Mouse (Mus musculus): ENCODE data around the gene Tmem161a.

Tmem161a gene

DNA sequence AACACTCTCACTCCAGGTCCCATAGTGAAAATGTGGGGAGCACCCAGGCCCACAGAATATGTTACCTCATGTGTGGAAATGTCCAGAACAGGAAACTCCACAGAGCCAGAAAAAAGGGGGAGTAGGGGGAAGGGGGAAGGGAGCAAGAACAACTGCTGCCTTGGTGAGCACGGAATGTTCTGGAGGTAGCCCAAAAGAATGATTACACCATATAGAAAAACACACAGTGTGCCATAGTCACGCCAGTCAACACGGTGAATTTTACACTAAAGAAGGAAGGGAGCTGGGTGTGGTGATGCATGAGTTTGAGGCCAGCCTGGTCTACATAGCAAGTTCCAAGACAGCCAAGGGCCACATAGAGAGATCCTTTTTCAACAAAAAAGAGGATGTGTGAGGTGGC is 8.8 kb upstream of the Tmem161a start:
- DNase-seq: no peak

GRCm38 (mm10) chr8:70166504-70167110 is 5.5 kb upstream of the Tmem161a start:
- peak; percentile 75 to 86 for DNase-seq

DNA sequence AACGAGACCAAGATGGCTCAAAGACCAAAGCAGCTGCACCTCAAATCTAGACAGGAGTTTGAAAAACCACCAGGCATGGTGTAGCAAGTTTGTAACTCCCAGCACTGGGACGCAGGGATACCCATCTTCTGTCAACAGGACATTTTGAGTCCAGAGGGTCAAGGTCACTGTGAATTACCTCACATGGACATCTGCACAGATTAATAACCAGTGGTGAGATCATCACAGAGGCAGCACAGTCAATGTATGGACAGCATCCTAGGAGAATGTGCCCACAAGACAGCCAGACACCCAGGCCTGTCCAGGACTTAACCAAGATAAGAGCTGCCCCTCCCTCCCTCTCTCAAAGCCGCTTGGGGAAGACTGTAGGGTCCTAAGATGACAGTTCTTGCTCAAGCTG is 2.0 kb upstream of the Tmem161a start:
- DNase-seq: no peak

- DNase-seq: no peak
These were observed 1.4 kb upstream of the Tmem161a start for GRCm38 (mm10) chr8:70170748-70171147.

GRCm38 (mm10) chr8:70171240-70171639 is 916 bp upstream of the Tmem161a start:
- no peak for DNase-seq

- DNase-seq: no peak
These were observed 1.2 kb downstream of the Tmem161a start for GRCm38 (mm10) chr8:70173320-70173719.

GRCm38 (mm10) chr8:70174079-70174478 is 1.9 kb downstream of the Tmem161a start:
- no peak for DNase-seq

DNA sequence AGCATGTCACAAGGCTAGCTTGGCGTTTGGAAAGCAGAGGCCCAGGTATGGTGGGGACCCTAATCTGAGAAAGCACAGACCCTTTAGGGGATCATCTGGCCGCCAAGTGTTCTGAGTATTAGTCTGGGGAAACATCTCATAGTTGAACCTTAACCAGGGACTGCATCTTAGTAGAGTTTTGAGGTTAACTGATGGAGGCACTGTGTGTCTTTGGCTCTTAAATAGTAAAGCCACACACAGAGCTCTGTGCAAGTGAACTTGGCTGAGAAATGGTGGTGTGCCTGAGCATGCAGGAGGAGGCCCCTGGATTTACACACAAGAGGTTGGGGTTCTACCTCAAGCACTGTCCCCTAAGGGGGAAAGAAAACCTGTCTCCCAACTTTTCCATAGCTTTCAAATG is 6.1 kb downstream of the Tmem161a start:
- no peak for DNase-seq

DNA sequence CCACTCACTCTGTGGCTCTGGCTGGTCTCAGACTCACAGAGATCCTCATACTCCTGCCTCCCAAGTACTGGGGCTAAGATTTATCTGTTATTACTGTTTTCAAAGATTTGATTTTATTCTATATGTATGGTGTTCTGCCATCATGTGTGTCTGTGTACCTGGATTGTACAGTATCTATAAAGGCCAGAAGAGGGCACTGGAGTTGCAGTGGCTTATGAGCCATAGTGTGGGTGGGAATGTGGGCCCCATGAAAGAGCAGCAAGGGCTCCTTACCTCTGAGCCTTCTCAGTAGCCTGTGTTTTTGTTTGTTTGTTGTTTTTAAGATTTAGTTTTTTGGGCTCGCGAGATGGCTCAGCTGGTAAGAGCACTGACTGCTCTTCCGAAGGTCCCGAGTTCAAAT is 6.9 kb downstream of the Tmem161a start:
- no peak for DNase-seq

DNA sequence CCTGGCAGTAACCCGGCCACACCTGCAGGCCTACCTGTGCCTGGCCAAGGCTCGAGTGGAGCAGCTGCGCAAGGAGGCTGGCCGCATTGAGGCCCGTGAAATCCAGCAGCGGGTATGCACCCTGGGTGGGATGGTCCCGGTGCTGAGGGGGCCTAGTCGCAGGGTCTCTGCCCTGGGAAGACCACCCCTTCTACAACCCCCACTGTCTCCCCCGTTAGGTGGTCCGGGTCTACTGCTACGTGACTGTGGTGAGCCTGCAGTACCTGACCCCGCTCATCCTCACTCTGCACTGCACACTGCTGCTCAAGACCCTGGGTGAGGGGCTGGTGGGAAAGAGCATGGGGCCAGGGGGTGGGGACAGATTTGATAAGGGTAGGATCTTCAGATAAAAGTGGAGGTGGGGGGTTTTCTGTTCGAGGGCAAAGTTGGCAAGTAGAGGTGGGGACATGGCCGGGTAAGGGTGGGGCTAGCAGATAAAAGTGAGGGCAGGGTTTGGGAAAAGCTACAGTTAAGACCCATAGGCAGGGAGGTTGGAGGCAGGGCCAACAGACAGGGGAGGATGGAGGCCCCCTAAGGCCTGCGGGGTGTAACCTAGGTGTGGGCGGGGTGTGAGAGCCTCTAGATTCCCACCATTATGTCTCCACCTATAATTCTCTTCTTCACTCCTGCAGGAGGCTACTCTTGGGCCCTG is 9.2 kb downstream of the Tmem161a start:
- DNase-seq: no peak

GRCm38 (mm10) chr8:70181903-70182252 is 9.7 kb downstream of the Tmem161a start:
- no peak for DNase-seq

DNA sequence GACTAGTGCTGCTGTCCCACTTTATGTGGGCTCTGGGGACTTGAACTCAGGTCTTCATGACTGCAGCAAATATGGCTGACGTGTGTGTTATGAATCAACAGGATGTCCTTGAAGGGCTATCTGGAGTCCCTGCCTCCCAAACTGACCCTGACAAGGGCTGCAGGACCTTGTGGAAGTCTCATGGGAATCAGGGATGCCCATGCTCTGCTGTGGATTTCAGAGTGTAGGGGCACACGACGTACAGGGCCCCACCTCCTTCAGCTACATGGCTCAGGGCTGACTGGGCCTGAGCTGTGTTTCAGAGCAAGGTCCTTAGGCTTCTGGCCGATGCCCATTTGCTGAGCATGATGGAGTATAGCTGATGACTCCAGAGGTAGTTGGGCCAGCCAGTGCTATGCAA is 11.0 kb downstream of the Tmem161a start:
- no peak for DNase-seq

- no peak for DNase-seq
These were observed 16.6 kb downstream of the Tmem161a start for GRCm38 (mm10) chr8:70188707-70189106.

DNA sequence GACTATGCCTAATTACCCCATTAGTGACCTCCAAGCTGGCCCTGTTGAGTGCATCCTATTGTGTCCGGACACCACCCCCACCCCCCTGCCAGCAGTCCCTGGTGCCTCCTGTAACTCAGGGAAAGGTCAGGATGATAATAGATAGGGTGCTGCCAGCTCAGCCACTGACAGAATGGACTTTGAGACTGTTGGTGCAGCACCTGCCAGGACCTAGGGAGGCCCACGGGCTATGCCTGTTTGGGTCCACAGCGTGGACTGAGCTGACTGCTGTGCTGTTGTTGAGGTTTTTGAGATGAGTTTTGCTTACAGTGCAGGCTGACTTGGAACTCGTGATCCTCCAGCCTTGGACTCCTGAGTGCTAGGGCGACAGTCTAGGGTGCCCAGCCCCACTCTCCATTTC is 21.1 kb downstream of the Tmem161a start:
- no peak for DNase-seq

- no peak for DNase-seq
These were observed 22.0 kb downstream of the Tmem161a start for GRCm38 (mm10) chr8:70194191-70194590.

DNA sequence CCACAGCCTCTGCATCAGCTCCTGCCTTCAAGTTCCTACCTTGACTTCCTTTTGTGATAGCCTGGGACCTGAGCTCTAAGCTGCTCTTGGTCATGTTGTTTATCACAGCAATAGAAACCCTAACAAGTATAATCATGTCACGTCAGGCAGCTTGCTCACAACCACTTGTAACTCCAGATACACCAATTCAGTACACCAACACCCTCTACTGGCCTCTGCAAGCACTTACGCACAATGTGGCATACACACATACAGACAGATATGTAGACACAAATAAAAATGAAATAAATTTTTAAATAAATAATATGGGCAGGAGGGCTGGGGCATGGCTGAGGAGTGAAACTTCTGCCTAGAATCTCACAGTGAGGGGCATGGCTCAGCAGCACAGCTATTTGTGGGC is 23.6 kb downstream of the Tmem161a start:
- no peak for DNase-seq

DNA sequence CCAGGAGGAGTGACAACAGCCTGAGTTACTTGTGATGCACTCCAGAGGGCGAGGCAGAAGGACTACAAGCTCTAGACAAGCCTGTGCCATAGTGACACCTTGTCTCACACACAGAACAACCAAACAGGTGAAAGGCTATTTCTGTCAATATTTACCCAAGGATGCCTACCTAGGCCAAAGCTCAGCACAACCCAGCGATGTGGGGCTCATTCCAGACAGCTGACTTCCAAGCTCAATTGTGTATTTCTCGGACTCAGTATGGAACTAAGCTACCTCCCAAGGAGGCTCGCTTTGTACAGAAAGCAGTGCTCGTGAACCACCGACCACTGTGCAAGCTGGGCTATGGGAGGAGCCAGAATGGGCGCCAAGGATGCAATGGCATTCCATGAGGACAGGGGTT is 25.4 kb downstream of the Tmem161a start:
- no peak for DNase-seq

DNA sequence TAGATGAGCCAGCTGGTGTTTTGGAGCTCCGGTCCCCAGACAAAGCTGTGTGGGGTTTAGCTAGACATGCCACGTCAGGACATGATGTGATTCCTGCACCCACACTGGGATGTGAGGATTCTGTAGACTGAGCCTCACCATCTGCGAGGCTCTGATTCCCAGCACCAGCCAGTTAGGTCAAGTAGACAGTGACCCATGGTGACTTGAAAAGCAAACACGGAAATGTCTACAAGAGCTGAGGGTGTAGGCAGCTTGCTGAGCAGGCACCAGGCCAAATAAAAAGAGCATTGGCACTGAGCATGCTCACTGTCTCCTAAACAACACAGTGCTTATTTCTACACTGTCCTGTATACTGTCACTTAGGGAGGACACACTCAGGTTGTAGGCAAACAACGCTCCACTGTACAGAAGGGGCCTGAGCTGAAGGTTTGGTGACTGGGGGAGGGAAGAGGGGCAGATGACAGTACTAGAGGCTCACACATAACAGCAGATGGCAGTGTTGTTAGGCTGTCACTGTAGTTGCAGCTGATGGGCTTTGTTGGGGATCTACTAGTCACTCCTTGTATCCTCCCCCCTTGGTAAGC is 28.0 kb downstream of the Tmem161a start:
- peak; percentile 67 for DNase-seq

DNA sequence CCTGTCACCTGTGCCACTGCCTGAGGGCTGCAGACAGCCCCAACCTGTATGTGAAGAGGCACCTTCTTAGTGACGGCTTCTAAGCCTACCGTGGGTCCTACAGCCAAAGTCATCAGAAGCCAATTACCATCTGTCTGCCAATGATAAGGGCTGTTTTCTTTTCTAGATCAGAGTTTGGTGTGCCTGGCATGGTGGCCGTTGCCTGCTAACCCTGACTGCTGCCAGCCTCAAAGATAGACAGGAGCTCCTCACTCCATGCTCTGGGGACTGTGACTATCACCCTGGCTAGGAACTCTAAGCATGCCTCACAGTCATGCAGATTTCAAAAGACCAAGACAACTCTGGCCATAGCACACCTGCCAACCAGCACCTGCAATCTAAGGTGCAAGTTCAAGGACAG is 29.3 kb downstream of the Tmem161a start:
- no peak for DNase-seq

DNA sequence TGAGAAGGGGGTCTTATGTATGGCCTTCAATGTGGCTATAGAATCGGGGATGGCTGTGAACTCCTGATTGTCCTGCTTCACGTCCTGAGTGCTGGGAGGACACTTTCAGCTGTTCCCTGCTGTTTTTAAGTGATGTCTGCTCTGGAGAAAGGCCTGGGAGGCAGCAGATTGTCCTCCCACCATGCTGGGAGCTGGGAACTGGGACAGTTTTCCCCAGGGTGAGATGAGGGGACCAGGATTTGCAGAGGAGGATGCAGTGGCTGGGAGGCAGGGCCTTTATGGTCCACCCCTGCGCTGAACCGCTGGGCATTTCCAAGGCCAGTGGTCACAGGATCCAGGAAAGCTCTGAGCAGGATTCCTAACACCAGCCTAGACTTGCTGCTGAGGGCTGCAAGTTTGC is 30.9 kb downstream of the Tmem161a start:
- DNase-seq: no peak

DNA sequence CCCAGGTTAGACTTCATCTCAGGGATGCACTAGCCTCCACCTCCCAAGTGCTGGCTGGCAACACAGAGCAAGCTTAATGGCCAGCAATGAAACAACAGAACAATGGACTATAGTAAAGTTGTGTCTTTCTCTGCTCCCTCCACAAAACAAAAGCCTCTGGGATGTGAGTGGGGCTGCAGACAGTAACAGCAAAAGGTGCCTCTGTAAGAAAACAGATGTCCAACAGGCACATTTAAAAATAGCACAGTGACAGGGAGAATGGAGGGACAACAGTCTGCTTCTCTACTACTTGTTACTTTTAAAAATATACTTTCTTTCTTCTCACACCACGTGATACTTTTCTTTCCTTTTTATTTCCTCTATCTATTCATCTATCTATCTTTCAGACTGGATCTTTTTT is 32.6 kb downstream of the Tmem161a start:
- DNase-seq: no peak

DNA sequence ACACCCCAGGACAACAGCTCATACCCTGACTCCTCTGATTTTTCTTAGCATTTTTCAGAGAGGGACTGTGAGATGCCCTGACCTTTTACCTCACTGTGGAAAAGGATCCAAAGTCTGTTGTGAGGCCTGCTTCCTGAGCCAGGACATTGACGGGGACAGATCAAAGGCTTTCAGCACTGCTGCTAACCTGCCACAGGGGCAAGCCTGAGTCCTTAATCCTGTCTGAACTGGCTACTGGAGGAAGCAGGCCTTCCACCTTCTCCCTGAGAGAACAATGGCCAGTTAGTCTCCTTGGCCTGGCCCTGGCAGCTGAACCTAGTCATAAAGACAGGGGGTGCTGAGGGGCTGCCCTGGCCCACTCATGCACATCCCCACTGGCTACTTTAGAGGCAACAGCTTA is 36.0 kb downstream of the Tmem161a start:
- DNase-seq: no peak

GRCm38 (mm10) chr8:70210538-70210937 is 38.4 kb downstream of the Tmem161a start:
- no peak for DNase-seq

DNA sequence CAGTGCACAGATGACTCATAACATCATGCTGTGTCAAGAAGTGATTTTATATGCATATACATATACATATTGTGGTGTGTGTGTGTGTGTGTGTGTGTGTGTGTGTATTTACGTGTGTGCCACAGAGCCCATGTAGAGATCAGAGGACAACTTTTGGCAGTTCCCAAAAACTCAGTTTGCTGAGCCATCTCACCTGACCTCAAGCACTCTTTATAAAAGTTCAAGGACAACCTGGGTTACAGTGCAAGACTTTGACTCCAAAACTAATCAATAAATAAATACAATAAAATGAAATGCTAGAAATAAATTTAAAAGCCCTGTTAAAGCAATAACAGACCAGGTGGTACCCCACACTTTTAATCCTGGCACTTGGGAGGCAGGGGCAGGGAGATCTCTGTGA is 39.1 kb downstream of the Tmem161a start:
- DNase-seq: no peak

GRCm38 (mm10) chr8:70211726-70212111 is 39.6 kb downstream of the Tmem161a start:
- peak in 1 of 2 experiments; percentile 73 for DNase-seq

Measured in cerebellum, postnatal 25 days (tissue).